Mouse (Mus musculus) MEL (cell line): Measurements from ENCODE around the gene Sppl3. TPM values are rescaled to one million over a fixed set of nuclear protein-coding genes. Genes with fewer than 3 reads are reported as not detected.

ENCODE experiments used
- DNase-seq: peaks from one replicate; pipeline ENCODE4 v3.0.0; 2011; ENCODE audit warnings: low read depth, low spot score
- H3K27ac ChIP-seq: 2 replicates; pipeline ENCODE4 v1.5.1; 2012; ENCODE audit warnings: low read depth, mild to moderate bottlenecking, control low read depth, low read length, moderate library complexity; ENCODE audit not compliant: control insufficient read depth
- H3K27me3 ChIP-seq, 2 experiments: fragments of 150-350 bp in 1 of 2; sonication (generic) in 1 of 2; 2 replicates each; pipeline ENCODE4 v1.6.1; 2012; ENCODE audit warnings: low read length in 2 of 2, mild to moderate bottlenecking in 2 of 2, improper control_type of control experiment in 1 of 2, moderate library complexity in 1 of 2; ENCODE audit not compliant: insufficient read depth in 2 of 2, control insufficient read depth in 1 of 2
- H3K36me3 ChIP-seq, 2 experiments: 2 replicates each; pipeline ENCODE4 v1.6.1; 2012 to 2014; ENCODE audit warnings: low read length in 2 of 2, improper control_type of control experiment in 1 of 2, inconsistent platforms in 1 of 2, mild to moderate bottlenecking in 1 of 2; ENCODE audit not compliant: insufficient read depth in 2 of 2, control insufficient read depth in 1 of 2
- H3K4me1 ChIP-seq, 2 experiments: fragments of 150-350 bp in 1 of 2; sonication (generic) in 1 of 2; 2 replicates each; pipeline ENCODE4 v1.6.1; 2012; ENCODE audit warnings: low read length in 2 of 2, improper control_type of control experiment in 1 of 2, mild to moderate bottlenecking in 1 of 2; ENCODE audit not compliant: insufficient read depth in 2 of 2, control insufficient read depth in 1 of 2
- H3K4me3 ChIP-seq, 2 experiments: fragments of 150-350 bp in 1 of 2; sonication (generic) in 1 of 2; 2 replicates each; pipeline ENCODE4 v1.5.1; 2012; ENCODE audit warnings: low read depth in 2 of 2, low read length in 2 of 2, mild to moderate bottlenecking in 2 of 2, moderate library complexity in 2 of 2, control low read depth in 1 of 2, improper control_type of control experiment in 1 of 2; ENCODE audit not compliant: control insufficient read depth in 1 of 2, insufficient read depth in 1 of 2
- H3K79me2 ChIP-seq: 2 replicates; pipeline ENCODE4 v1.6.1; 2012; ENCODE audit warnings: mild to moderate bottlenecking, low read length, moderate library complexity; ENCODE audit not compliant: control insufficient read depth, poor library complexity, insufficient read depth
- H3K9ac ChIP-seq: 2 replicates; pipeline ENCODE4 v1.6.1; 2012; ENCODE audit warnings: low read depth, mild to moderate bottlenecking, control low read depth, low read length, moderate library complexity; ENCODE audit not compliant: control insufficient read depth, poor library complexity, severe bottlenecking
- H3K9me3 ChIP-seq: fragments of 150-350 bp; sonication (generic); replicated peaks from 2 replicates; pipeline ENCODE4 v1.6.1; 2012; ENCODE audit warnings: mild to moderate bottlenecking, low read length, improper control_type of control experiment, moderate library complexity; ENCODE audit not compliant: insufficient read depth
- CHD2 ChIP-seq: IDR thresholded peaks from 2 replicates; pipeline ENCODE4 v1.6.1; 2011; ENCODE audit warnings: low read length, improper control_type of control experiment
- EP300 ChIP-seq, 2 experiments: IDR thresholded peaks; 2 replicates each; pipeline ENCODE4 v1.6.1; 2011; ENCODE audit warnings: improper control_type of control experiment in 2 of 2, low read length in 2 of 2, low read depth in 1 of 2, mild to moderate bottlenecking in 1 of 2
- ETS1 ChIP-seq: IDR thresholded peaks from 2 replicates; pipeline ENCODE4 v1.6.1; 2012; ENCODE audit warnings: low read depth, mild to moderate bottlenecking, inconsistent platforms, low read length, improper control_type of control experiment, moderate library complexity
- GATA1 ChIP-seq: IDR thresholded peaks from 2 replicates; pipeline ENCODE4 v1.6.1; 2011; ENCODE audit warnings: low read depth, low read length, improper control_type of control experiment
- JUND ChIP-seq: IDR thresholded peaks from 2 replicates; pipeline ENCODE4 v1.6.1; 2011; ENCODE audit warnings: low read depth, mild to moderate bottlenecking, improper control_type of control experiment, low read length
- MAZ ChIP-seq: IDR thresholded peaks from 2 replicates; pipeline ENCODE4 v1.6.1; 2012; ENCODE audit warnings: low read depth, mild to moderate bottlenecking, inconsistent platforms, low read length, improper control_type of control experiment
- MXI1 ChIP-seq: IDR thresholded peaks from 2 replicates; pipeline ENCODE4 v1.6.1; 2011; ENCODE audit warnings: mild to moderate bottlenecking, low read depth, low read length, improper control_type of control experiment
- POLR2A ChIP-seq, 2 experiments: IDR thresholded peaks; 2 replicates each; pipeline ENCODE4 v1.6.1; 2011 to 2012; ENCODE audit warnings: low read length in 2 of 2, mild to moderate bottlenecking in 2 of 2, control low read depth in 1 of 2, improper control_type of control experiment in 1 of 2, low read depth in 1 of 2, moderate library complexity in 1 of 2; ENCODE audit not compliant: control insufficient read depth in 1 of 2, insufficient read depth in 1 of 2, poor library complexity in 1 of 2
- POLR2AphosphoS2 ChIP-seq: IDR thresholded peaks from 2 replicates; pipeline ENCODE4 v1.6.1; 2011; ENCODE audit warnings: low read length, improper control_type of control experiment
- RAD21 ChIP-seq: IDR thresholded peaks from 2 replicates; pipeline ENCODE4 v1.6.1; 2011; ENCODE audit warnings: mild to moderate bottlenecking, low read depth, low read length, improper control_type of control experiment
- SIN3A ChIP-seq: IDR thresholded peaks from 2 replicates; pipeline ENCODE4 v1.6.1; 2012; ENCODE audit warnings: low read length, improper control_type of control experiment, inconsistent platforms
- TAL1 ChIP-seq: IDR thresholded peaks from 2 replicates; pipeline ENCODE4 v1.6.1; 2012; ENCODE audit warnings: mild to moderate bottlenecking, inconsistent platforms, low read length, moderate library complexity, mixed read lengths
- TBP ChIP-seq: IDR thresholded peaks from 2 replicates; pipeline ENCODE4 v1.8.0; 2011; ENCODE audit warnings: low read depth, low read length, improper control_type of control experiment
- TCF12 ChIP-seq: IDR thresholded peaks from 2 replicates; pipeline ENCODE4 v1.6.1; 2014; ENCODE audit warnings: low read depth, mild to moderate bottlenecking, inconsistent platforms, low read length, improper control_type of control experiment, moderate library complexity
- USF1 ChIP-seq: IDR thresholded peaks from 2 replicates; pipeline ENCODE4 v1.6.1; 2014; ENCODE audit warnings: low read depth, mild to moderate bottlenecking, inconsistent platforms, low read length, improper control_type of control experiment, moderate library complexity
- USF2 ChIP-seq, 2 experiments: IDR thresholded peaks; 2 replicates each; pipeline ENCODE4 v1.6.1; 2011 to 2012; ENCODE audit warnings: improper control_type of control experiment in 2 of 2, low read length in 2 of 2, borderline replicate concordance in 1 of 2, inconsistent platforms in 1 of 2, low read depth in 1 of 2, mild to moderate bottlenecking in 1 of 2; ENCODE audit not compliant: insufficient read depth in 1 of 2
- ZC3H11A ChIP-seq: IDR thresholded peaks from 2 replicates; pipeline ENCODE4 v1.6.1; 2012; ENCODE audit warnings: low read depth, mild to moderate bottlenecking, inconsistent platforms, low read length, improper control_type of control experiment
- ZKSCAN1 ChIP-seq: IDR thresholded peaks from 2 replicates; pipeline ENCODE4 v1.6.1; 2012; ENCODE audit warnings: low read depth, mild to moderate bottlenecking, inconsistent platforms, low read length, improper control_type of control experiment, moderate library complexity
- polyA plus RNA-seq, 2 experiments: library from polyadenylated mRNA; stranded (reverse) in 1 of 2; unstranded in 1 of 2; fragments of >175 nt in 1 of 2; fragments of >200 nt in 1 of 2; gene quantifications; 2 replicates each; pipeline versions ENCODE4 v1.2.1 to v1.2.4; 2012; ENCODE audit warnings: low replicate concordance in 2 of 2, low read depth in 1 of 2; ENCODE audit not compliant: insufficient read length in 2 of 2, insufficient read depth in 1 of 2, missing spikeins in 1 of 2
- total RNA-seq: library from RNA; depleted of rRNA; stranded (reverse); fragments of 300-350 nt; gene quantifications from 2 replicates; pipeline ENCODE4 v1.2.3, GENCODE M21; 2012

Gene Sppl3
- total and polyA plus RNA-seq, 3 experiments: 25.8 to 50.9 TPM; not detected in 1

- H3K79me2 ChIP-seq: peaks cover 25% of the 10 kb centered on the region
- H3K27ac ChIP-seq: peak overlapping the region; percentile 69
- no peak overlapping the region for H3K4me3 ChIP-seq
- H3K36me3 ChIP-seq: peaks cover 0 to 25% of the 10 kb centered on the region in 2 experiments; a peak in 2 of 4 replicates
- H3K27me3 ChIP-seq: no peaks in the 10 kb centered on the region
- TF ChIP-seq ZC3H11A (no peak), POLR2AphosphoS2 (no peak), ETS1 (0 out of 2 replicates have a peak, but pooled peaks have one; percentile 25), ZKSCAN1 (no peak), USF1 (no peak), EP300 (IDR thresholded peaks at IDR 0.05; ENCODE audit: low read depth in 1 of 2, low read length in 2 of 2) (peak; percentile 45 to 66), SIN3A (peak; percentile 29), TCF12 (0 out of 2 replicates have a peak, but pooled peaks have one; percentile 9), TAL1 (peak; percentile 52), POLR2A (IDR thresholded peaks at IDR 0.05; ENCODE audit: control insufficient read depth in 1 of 2, insufficient read depth in 1 of 2, low read depth in 1 of 2, low read length in 2 of 2, poor library complexity in 1 of 2) (no peak), GATA1 (peak; percentile 67), JUND (peak; percentile 22; the same call in 1 of the 2 replicates), TBP (0 out of 2 replicates have a peak, but pooled peaks have one; percentile 26)
- no peak overlapping the region; the same call in none of the 2 replicates for H3K9ac ChIP-seq
- H3K4me1 ChIP-seq: peaks cover 10 to 26% of the 10 kb centered on the region in 2 experiments
- DNase-seq: peak; percentile 87
- H3K9me3 ChIP-seq: no peaks in the 10 kb centered on the region
Measured at GRCm38 (mm10) chr5:115008307-115008706, 2.6 kb upstream of the Sppl3 start.

GRCm38 (mm10) chr5:115009143-115009542, 1.8 kb upstream of the Sppl3 start:
- Histone ChIP-seq H3K4me1 (peaks cover 10 to 29% of the 10 kb centered on the region in 2 experiments), H3K79me2 (peaks cover 28% of the 10 kb centered on the region)
- TF ChIP-seq USF2 (IDR thresholded peaks at IDR 0.05; ENCODE audit: borderline replicate concordance in 1 of 2, insufficient read depth in 1 of 2, low read depth in 1 of 2, low read length in 2 of 2): no peak
- no peak for TF ChIP-seq USF1
- no peak for TF ChIP-seq MXI1
- no peak for TF ChIP-seq CHD2
- no peak for TF ChIP-seq TBP
- no peak for TF ChIP-seq RAD21
- TF ChIP-seq ZC3H11A: no peak
- no peak for TF ChIP-seq MAZ
- no peak for TF ChIP-seq ETS1

More at GRCm38 (mm10) chr5:115009143-115009542, 1.8 kb upstream of the Sppl3 start:
- Histone ChIP-seq H3K4me3 (no peak overlapping the region), H3K9me3 (no peaks in the 10 kb centered on the region), H3K27ac (no peak overlapping the region), H3K27me3 (no peaks in the 10 kb centered on the region), H3K9ac (no peak overlapping the region), H3K36me3 (peaks cover 0 to 29% of the 10 kb centered on the region in 2 experiments; a peak in 2 of 4 replicates)
- DNase-seq: no peak
